Mouse (Mus musculus): ENCODE data around the gene Dnajb13.
A peak's percentile ranks its signal among the peaks of the same experiment; 100 is the strongest.

Dnajb13 gene

DNA sequence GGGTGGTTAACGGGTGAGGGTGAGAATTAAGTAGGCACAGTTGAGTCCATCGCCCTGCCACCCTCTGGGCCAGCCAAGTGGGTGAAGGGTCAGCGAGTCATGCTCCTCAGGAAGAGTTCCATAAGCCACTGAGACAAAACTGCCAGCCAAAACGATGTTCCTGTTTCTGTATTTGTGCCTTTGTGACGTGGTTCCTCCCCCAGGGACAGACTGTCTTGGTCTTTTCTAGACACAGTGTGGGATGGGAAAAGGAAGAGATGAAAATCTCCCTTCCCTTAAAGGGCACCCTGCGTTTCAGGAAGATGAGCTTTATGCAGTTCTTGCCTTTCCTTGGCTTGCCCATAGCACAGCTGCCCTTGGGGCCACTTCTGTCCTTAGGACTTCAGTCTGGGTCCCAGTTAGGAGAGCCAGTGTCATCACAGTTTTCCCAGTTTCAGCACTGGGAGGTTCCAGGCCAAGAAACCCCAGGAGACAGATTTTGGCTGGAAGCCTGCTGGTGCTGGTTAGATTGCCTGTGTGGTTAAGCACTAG is 53.1 kb downstream of the Dnajb13 start:
- TF ChIP-seq GATA4 (IDR thresholded peaks at IDR 0.05; ENCODE audit: insufficient replicate concordance, low read length) = 0 out of 2 replicates have a peak, but pooled peaks have one; percentile 15

- TF ChIP-seq GATA4 (IDR thresholded peaks at IDR 0.05; ENCODE audit: insufficient replicate concordance, low read length) = no peak
Measured at GRCm38 (mm10) chr7:100459862-100460261, 54.9 kb downstream of the Dnajb13 start.

- TF ChIP-seq GATA4 (IDR thresholded peaks at IDR 0.05; ENCODE audit: insufficient replicate concordance, low read length) = no peak
Measured at GRCm38 (mm10) chr7:100458153-100458552, 56.6 kb downstream of the Dnajb13 start.
